Mouse (Mus musculus) embryonic facial prominence, embryonic 10.5 days (tissue): Measurements from ENCODE around the gene Rapgef4. TPM values are rescaled to one million over a fixed set of nuclear protein-coding genes. Genes with fewer than 3 reads are reported as not detected.
A peak's percentile ranks its signal among the peaks of the same experiment; 100 is the strongest.

Experiments used
- DNase-seq: peaks from one replicate; pipeline ENCODE4 v3.0.0-alpha.2; 2017; ENCODE audit warnings: low spot score
- H3K27ac ChIP-seq: fragments of 300-500 bp; sonication (generic); replicated peaks from 2 replicates; pipeline ENCODE4 v1.5.1; 2016; ENCODE audit warnings: mild to moderate bottlenecking
- H3K27me3 ChIP-seq: fragments of 300-500 bp; sonication (generic); replicated peaks from 2 replicates; pipeline ENCODE4 v1.6.1; 2016; ENCODE audit warnings: low read depth, mild to moderate bottlenecking; ENCODE audit not compliant: poor library complexity, severe bottlenecking
- H3K36me3 ChIP-seq: fragments of 300-500 bp; sonication (generic); replicated peaks from 2 replicates; pipeline ENCODE4 v1.6.1; 2016; ENCODE audit warnings: mild to moderate bottlenecking, moderate library complexity
- H3K4me1 ChIP-seq: fragments of 300-500 bp; sonication (generic); 2 replicates; pipeline ENCODE4 v1.6.1; 2016
- H3K4me3 ChIP-seq: fragments of 300-500 bp; sonication (generic); 2 replicates; pipeline ENCODE4 v1.5.1; 2016; ENCODE audit warnings: mild to moderate bottlenecking, moderate library complexity
- H3K9me3 ChIP-seq: fragments of 300-500 bp; sonication (generic); 2 replicates; pipeline ENCODE4 v1.6.1; 2016; ENCODE audit warnings: mild to moderate bottlenecking
- WGBS: fragments of 180-500 bp; shearing (Covaris S2); methylation state at CpG from one replicate; pipeline ENCODE4 v1.1.7; 2016; 5-methylcytosine and 5-hydroxymethylcytosine counted together
- polyA plus RNA-seq: library from polyadenylated mRNA; unstranded; fragments of >200 nt; fragmentation: Nextera tagmentation; extraction: Ambion mirVana; gene quantifications from 2 replicates; pipeline ENCODE4 v1.2.1, GENCODE M21; 2016

Rapgef4 gene
- polyA plus RNA-seq, 1 experiment from 2014 or later: 2.9 TPM

GRCm38 (mm10) chr2:71964216-71964615 is 16.8 kb upstream of the Rapgef4 start:
- H3K4me1 ChIP-seq: 0 out of 2 replicates have a peak, but pooled peaks cover 2% of the 10 kb centered on the region
- H3K27me3 ChIP-seq: no peaks in the 10 kb centered on the region
- no peak for DNase-seq
- no peak overlapping the region for H3K4me3 ChIP-seq
- 48% methylated on average over 10 of the region's 10 CpGs for WGBS
- H3K27ac ChIP-seq: no peak overlapping the region
- H3K36me3 ChIP-seq: no peaks in the 10 kb centered on the region
- H3K9me3 ChIP-seq: no peaks in the 10 kb centered on the region

GRCm38 (mm10) chr2:71965476-71965875 is 15.6 kb upstream of the Rapgef4 start:
- 85% methylated on average over 4 of the region's 4 CpGs for WGBS
- Histone ChIP-seq H3K4me3 (no peak overlapping the region), H3K4me1 (0 out of 2 replicates have a peak, but pooled peaks cover 2% of the 10 kb centered on the region), H3K27ac (no peak overlapping the region), H3K9me3 (no peaks in the 10 kb centered on the region), H3K36me3 (no peaks in the 10 kb centered on the region), H3K27me3 (no peaks in the 10 kb centered on the region)
- DNase-seq: peak; percentile 38

GRCm38 (mm10) chr2:71966737-71967136 is 14.3 kb upstream of the Rapgef4 start:
- H3K9me3 ChIP-seq: no peaks in the 10 kb centered on the region
- WGBS: 66% methylated on average over 4 of the region's 4 CpGs
- H3K36me3 ChIP-seq: no peaks in the 10 kb centered on the region
- H3K27ac ChIP-seq: no peak overlapping the region
- H3K27me3 ChIP-seq: no peaks in the 10 kb centered on the region
- H3K4me3 ChIP-seq: no peak overlapping the region
- H3K4me1 ChIP-seq: 0 out of 2 replicates have a peak, but pooled peaks cover 2% of the 10 kb centered on the region
- DNase-seq: peak; percentile 16

GRCm38 (mm10) chr2:71967855-71968254 is 13.2 kb upstream of the Rapgef4 start:
- DNase-seq: no peak
- 73% methylated on average over 5 of the region's 5 CpGs for WGBS
- no peaks in the 10 kb centered on the region for H3K9me3 ChIP-seq
- no peak overlapping the region for H3K27ac ChIP-seq
- H3K4me1 ChIP-seq: 0 out of 2 replicates have a peak, but pooled peaks cover 2% of the 10 kb centered on the region
- H3K36me3 ChIP-seq: no peaks in the 10 kb centered on the region
- H3K27me3 ChIP-seq: no peaks in the 10 kb centered on the region
- no peak overlapping the region for H3K4me3 ChIP-seq

- no peak for DNase-seq
- Histone ChIP-seq H3K27me3 (0 out of 2 replicates have a peak, but pooled peaks cover under 1% of the 10 kb centered on the region), H3K9me3 (no peaks in the 10 kb centered on the region), H3K4me3 (no peak overlapping the region), H3K4me1 (no peaks in the 10 kb centered on the region), H3K36me3 (no peaks in the 10 kb centered on the region), H3K27ac (no peak overlapping the region)
- WGBS: 91% methylated on average over 3 of the region's 3 CpGs
Observed at GRCm38 (mm10) chr2:71973646-71974045, 7.4 kb upstream of the Rapgef4 start.

- no peak overlapping the region for H3K27ac ChIP-seq
- no peaks in the 10 kb centered on the region for H3K36me3 ChIP-seq
- 84% methylated on average over 11 of the region's 11 CpGs for WGBS
- no peaks in the 10 kb centered on the region for H3K9me3 ChIP-seq
- peaks cover 7% of the 10 kb centered on the region for H3K27me3 ChIP-seq
- H3K4me1 ChIP-seq: no peaks in the 10 kb centered on the region
- H3K4me3 ChIP-seq: no peak overlapping the region
- no peak for DNase-seq
Observed at GRCm38 (mm10) chr2:71974143-71974846, 6.7 kb upstream of the Rapgef4 start.

- WGBS: 89% methylated on average over 7 of the region's 7 CpGs
Observed at GRCm38 (mm10) chr2:71979981-71980380, 1.1 kb upstream of the Rapgef4 start.

GRCm38 (mm10) chr2:71981343-71981851 is 357 bp downstream of the Rapgef4 start:
- Histone ChIP-seq H3K27ac (peak overlapping the region; percentile 35), H3K4me3 (peak overlapping the region; percentile 68), H3K36me3 (no peaks in the 10 kb centered on the region), H3K27me3 (peaks cover 60% of the 10 kb centered on the region), H3K9me3 (no peaks in the 10 kb centered on the region), H3K4me1 (peaks cover 10% of the 10 kb centered on the region)
- peak; percentile 26 for DNase-seq
- 9% methylated on average over 24 of the region's 24 CpGs for WGBS

More at GRCm38 (mm10) chr2:71979981-71980380, 1.1 kb upstream of the Rapgef4 start:
- no peak for DNase-seq
- Histone ChIP-seq H3K27ac (no peak overlapping the region), H3K9me3 (no peaks in the 10 kb centered on the region), H3K4me3 (no peak overlapping the region), H3K27me3 (peaks cover 56% of the 10 kb centered on the region), H3K4me1 (peaks cover 10% of the 10 kb centered on the region), H3K36me3 (no peaks in the 10 kb centered on the region)

- 65% methylated on average over 6 of the region's 6 CpGs for WGBS
- Histone ChIP-seq H3K9me3 (no peaks in the 10 kb centered on the region), H3K27ac (no peak overlapping the region), H3K4me1 (peaks cover 10% of the 10 kb centered on the region), H3K27me3 (peaks cover 60% of the 10 kb centered on the region), H3K36me3 (no peaks in the 10 kb centered on the region), H3K4me3 (peak overlapping the region; percentile 68)
- DNase-seq: no peak
Observed at GRCm38 (mm10) chr2:71981896-71982295, 856 bp downstream of the Rapgef4 start.

- Histone ChIP-seq H3K36me3 (no peaks in the 10 kb centered on the region), H3K27ac (no peak overlapping the region), H3K9me3 (no peaks in the 10 kb centered on the region), H3K4me1 (peaks cover 11% of the 10 kb centered on the region), H3K4me3 (no peak overlapping the region), H3K27me3 (peaks cover 60% of the 10 kb centered on the region)
- no peak for DNase-seq
- 71% methylated on average over 10 of the region's 10 CpGs for WGBS
Observed at GRCm38 (mm10) chr2:71982868-71983597, 2.0 kb downstream of the Rapgef4 start.

GRCm38 (mm10) chr2:71985730-71986129 is 4.7 kb downstream of the Rapgef4 start:
- Histone ChIP-seq H3K27me3 (peaks cover 38% of the 10 kb centered on the region), H3K27ac (no peak overlapping the region), H3K9me3 (no peaks in the 10 kb centered on the region), H3K4me1 (peaks cover 20% of the 10 kb centered on the region), H3K36me3 (no peaks in the 10 kb centered on the region), H3K4me3 (no peak overlapping the region)
- no peak for DNase-seq
- WGBS: 66% methylated on average over 2 of the region's 2 CpGs

- H3K36me3 ChIP-seq: no peaks in the 10 kb centered on the region
- peaks cover 32% of the 10 kb centered on the region for H3K27me3 ChIP-seq
- peaks cover 14% of the 10 kb centered on the region for H3K4me1 ChIP-seq
- H3K27ac ChIP-seq: no peak overlapping the region
- no peak overlapping the region for H3K4me3 ChIP-seq
- H3K9me3 ChIP-seq: no peaks in the 10 kb centered on the region
- 77% methylated on average over 12 of the region's 12 CpGs for WGBS
- no peak for DNase-seq
Observed at GRCm38 (mm10) chr2:71986276-71986848, 5.3 kb downstream of the Rapgef4 start.
